Mouse (Mus musculus) skeletal muscle tissue, adult 2 months (tissue): ENCODE results near the gene Rab1a.
"Not testable (repeated sequence)": the region's sequence is repeated elsewhere in the genome, so short reads cannot be mapped to it uniquely, and the experiment has no call there.

Experiments used
- DNase-seq: peaks from one replicate; pipeline ENCODE4 v3.0.0-alpha.2; 2012; ENCODE audit warnings: low read depth, low spot score

Gene Rab1a

DNA sequence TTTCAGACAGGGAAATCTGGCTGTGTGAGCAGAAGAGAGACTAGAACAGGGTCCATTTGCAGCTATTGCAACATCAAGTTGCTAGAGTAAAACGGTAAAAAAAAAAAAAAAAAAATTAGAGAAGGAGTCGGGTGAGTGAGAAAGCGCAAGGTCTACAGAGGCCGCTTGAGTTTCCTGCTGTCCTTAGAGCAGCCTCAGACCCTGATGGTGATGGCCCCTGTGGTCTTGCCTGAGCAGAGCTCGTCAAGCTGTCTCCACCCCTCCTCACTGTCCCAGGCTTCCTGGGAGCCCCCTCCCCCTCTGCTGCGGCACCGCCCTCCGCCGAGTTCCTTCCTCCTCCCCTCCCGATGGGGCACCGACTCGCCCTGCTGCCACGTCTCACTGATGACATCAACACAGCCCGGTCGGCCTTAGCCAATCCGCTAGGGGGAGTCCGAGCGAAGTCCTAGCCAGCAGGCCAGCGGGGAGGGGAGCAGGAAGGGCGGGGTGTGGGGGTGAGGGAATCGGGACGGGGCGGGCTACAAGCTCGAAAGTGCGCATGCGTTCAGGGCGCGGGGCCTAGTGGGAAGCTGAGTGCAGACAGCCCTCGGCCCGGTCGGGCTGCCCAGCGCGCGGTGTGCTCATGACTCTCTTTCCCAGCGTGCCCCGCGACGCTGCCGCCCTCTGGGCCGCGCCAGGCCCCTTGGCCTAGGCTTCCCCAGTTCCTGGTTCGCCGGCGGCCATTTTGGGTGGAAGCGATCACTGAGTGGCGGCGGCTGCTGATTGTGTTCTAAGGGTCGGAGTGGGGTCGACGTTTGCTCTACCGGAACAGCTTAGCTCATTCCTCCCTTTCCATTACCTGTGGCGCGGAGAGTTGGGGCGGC, at the start of gene Rab1a:
Rab1a (plus strand) TSS at position 720 of the 863 bp plus-strand sequence.
- DNase-seq = peak; percentile 100

DNA sequence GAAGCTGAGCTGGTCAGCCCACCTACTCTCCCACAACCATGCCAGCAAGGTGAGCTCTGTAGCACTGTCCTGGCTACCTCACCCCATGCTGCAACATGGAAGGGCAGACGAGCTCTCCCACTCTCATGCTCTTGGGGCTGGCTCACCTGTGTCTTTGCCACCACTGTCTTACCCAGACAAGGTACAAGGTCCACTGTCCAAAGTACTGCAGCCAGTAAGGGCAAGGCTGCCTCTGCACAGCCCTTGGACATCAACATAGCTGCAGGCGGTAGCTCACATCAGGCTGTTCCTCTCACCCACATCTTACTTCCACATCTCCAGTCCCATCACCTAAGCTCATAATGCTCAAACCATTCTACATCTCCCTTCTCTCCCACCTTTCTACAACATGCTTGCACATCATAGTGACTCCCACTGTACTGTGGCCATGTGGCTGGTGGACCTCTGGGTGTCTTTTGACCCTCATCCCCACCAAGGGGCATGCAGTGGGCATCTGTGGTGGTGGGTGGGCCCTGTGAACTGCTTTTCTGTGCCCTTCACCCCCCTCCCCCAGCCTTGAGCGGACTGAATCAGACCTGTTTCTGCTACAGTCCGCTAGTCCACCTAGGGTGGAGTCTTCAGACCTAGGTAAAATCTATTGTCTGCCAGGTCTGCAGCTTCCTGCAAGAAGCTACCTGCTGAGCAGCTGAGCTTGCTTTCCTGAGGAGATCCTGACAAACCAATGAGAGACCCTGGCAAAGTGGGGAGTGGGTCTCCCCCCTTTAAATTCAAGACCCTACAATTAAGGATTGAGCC, 48.9 kb upstream of the Rab1a start:
- no peak for DNase-seq

DNA sequence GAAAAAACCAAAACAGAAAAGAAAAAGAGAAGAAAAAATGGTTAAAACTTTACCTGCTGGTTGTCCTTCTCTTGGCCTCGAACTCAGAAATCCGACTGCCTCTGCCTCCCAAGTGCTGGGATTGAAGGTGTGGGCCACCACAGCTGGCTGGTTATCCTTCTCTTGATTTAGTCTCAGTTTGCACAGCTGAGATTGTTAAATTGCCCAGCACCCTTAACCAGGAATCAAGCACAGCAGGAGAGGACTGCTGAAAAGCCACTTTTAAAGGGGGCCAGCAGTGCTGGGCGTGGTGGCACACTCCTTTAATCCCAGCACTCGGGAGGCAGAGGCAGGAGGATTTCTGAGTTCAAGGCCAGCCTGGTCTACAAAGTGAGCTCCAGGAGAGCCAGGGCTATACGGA, 47.7 kb upstream of the Rab1a start:
- not testable (repeated sequence) for DNase-seq

DNA sequence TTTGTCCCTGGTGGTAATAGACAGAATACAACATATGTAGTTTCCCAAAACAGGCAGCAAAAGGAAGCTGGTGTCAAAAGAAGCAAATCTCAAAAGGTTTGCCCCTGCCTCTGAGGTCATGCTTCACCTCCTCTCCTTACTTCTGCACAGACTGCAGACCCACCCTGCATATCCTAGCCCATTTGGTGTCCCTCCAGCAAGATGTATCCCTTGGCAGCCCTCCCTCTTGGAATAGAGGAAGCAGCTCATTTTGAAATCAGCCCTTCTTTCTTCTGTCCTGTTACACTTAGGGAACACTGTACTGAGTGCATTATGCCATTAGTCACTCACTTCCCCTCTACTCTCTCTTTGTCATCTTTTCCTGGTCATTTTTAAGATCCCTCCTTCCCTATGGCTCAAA, 42.4 kb upstream of the Rab1a start:
- DNase-seq = no peak

DNA sequence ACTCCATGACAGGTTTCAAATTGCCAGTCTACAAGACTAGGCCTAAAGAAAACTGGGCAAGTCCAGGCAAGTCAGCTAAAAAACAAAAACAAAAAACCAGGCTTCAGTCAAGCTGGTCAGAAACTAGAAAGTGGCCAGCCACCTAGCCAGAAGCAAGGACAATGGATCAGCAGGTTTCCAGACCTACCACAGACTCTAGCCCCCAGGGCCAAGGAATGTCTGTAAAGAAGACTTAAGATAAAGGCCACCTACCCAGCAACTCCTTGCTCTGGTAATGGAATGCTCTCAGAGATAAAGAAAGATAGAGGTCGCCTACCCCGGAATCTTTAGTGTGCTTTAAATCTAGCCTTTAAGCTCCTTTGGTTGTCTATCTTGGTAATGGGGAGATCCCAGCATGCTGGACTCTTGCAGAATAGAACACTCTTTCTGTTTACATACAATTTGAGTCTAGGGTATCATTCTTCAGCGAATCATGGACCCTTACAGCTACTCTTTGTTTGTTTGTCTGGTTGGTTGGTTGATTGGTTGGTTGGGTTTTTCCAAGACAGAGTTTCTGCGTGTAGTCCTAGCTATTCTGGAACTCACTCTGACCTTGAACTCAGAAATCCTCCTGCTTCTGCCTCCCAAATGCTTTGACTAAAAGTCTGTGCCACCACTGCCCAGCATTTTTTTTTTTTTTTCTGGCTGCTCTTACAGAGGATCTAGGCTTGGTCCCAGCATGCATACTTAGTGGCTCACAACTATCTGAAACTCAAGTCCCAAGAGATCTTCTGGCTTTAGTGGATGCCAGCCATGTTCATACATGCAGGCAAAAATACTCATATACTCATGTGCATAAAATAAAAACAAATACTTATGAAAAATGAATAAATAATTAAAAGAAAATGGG, 36.0 kb upstream of the Rab1a start:
- DNase-seq = no peak

DNA sequence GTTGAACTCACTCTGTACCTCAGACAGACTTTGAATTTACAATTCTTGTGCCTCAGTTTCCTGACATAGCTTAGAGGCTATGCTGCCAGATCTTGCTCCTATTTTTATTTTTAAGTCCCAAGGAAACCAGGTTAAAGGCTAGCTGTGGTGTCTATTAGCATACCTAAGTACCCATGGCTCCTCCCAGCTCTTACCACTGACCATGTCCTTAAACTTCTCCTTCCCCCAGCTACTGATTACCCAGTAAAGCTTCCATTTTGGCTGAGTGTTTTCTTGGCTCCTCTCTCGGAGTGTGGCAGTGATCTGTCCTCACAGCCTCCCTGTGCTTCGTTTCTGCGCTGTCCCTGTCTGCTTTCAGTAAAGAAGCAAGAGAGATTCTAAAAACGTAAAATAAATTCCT, 35.2 kb upstream of the Rab1a start:
- no peak for DNase-seq

DNA sequence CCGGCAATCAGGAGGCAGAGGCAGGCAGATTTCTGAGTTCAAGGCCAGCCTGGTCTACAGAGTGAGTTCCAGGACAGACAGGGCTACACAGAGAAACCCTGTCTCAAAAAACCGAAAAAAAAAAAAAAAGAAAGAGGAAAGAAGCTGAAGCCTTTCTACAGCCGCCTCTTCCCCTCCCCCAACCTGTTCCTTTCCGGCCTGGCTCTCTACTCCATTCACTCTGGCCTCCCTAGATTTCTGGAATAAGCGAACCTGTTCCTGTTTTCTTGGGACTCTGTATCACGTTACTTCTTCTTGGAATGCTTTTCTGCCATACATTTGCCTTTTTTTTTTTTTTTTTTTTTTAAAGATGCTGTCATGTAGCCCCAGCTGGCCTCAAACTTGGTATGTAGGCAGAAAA, 34.8 kb upstream of the Rab1a start:
- DNase-seq = not testable (repeated sequence)

DNA sequence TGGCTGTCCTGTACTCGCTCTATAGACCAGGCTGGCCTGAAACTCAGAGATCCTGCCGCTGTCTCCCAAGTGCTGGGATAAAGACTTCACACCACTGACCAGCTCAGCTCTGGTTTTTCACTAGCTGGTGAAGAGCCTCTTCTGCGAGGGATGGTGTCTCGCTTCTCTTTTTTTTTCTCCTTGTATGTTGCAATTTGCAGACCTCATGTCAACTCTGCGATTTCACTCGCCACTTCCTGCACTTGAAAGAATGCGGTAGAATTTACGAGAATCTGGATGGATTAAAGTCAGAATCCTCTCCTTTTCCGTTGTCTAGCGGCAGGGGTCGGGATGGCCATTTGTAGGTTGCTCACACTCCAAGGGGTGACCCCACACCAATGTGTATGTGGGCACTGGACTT, 32.3 kb upstream of the Rab1a start:
- DNase-seq = peak; percentile 24

DNA sequence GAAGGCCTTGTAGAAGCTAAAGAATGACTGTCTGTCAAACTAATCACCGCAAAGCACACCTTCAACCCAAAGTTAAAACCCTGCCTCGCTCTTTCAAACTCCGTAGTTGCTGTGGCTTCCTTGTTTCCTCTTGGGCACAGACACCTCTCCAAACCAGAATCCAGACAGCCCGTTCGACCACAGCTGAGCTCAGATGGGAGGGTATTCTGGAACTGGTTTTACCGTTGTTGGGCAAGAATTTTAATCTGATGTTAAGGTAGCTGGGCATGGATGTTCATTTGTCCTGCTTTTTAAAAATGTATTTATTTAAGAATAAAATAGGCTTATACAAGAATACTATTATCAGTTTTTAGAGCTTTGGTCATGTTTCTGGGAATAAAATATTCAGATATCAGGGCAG, 14.0 kb upstream of the Rab1a start:
- no peak for DNase-seq

DNA sequence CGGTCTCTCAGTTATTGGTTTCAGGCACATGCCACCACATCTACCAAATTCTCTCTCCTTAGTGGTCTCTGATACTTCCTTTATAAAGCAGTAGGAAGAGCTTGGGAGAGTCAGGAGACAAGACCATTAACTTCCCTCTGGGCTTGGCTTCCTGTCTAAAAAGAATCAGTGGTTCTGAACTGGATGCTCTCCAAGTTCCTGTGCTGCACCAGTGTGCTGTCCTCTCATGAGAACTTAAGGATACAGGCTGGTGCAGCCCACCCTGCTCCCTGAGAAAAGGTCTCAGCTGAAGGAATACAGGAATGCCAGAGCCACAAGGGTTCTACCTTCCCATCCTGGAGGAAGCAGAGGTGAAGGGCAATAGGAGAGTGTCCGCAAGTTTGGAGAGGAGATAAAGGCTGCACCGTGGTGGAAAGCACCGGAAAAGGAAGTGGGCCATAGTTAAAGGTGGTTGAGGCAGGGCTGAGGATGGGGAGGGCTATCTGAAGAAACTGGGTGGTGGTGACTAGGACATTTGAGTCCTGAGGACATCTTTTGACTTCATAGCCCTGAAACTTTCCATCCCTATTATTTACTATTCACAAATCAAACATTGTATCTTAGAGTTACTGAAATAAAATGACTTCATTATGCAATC, 8.0 kb upstream of the Rab1a start:
- no peak for DNase-seq

DNA sequence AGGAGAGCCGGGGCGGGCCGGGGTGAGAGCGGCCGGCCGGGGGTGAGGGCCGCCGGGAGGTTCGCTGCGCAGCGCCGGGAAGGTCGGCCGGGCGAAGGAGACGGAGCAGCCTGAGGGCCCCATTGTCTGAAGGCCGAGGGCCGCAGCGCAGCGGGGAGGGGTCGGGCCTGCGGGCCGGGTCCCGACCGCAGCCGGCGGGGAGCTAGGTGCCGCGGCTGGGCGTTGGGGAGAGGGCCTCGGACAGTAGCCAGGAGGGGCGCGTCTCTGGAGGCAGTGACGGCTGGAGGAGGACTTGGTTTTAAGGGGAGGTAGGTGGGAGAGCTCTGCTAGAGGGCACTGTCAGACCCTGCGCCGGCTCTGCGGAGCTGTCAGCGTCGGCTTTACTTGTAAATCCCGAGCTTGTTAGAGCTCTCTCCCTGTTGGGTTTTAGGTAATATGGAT, 449 bp downstream of the Rab1a start:
- peak; percentile 55 for DNase-seq

DNA sequence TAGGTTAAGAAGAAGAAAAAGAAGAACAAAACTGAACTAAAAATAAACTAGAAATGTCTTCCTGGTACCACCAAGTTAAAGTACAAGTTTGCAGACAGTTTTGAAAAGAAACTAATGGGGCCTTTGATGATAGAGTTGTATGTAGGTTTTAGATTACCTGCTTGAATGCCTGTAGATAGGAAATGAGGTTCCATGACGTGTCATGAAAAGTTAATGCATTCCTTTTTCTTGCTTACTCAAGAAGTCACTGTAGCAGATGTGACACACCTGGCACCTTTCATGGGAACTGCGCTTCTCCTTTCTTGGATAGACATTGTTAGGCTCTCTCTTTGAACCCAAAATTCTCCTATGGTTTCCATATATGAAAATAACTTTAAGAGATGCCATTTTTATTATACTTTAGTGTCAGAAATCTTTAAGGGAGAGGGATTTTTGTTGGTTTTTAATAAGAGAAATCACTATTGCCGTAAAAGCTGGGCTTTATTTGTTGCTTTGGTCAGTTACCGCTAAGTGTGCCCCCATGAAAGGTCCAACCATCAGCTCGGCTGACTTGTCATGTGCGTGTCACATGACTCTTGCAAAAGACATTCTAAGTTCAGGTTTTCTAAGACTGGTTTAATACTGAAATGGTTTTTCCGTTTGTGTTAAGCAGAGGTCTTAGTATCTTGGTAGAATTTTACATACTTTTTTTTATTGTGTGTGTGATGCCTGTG, 1.2 kb downstream of the Rab1a start:
- DNase-seq = no peak

DNA sequence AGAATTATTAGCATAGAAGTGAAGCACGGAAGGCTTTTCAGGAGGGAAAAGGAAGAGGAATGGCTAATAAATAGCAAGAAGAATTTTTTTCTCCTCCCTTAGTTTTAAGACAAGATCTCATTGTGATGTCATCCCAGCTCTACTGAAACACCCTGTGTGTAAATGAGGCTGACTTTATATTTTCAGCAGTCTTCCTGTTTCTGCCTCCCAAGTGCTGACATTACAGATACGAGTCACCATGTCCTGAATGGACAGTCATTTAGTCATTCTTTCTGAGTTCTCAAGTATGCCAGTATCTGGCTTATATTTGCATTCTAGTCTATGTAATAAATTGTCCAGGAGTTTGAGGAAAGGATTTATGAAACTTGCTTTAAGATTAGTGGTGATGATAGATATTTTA, 3.1 kb downstream of the Rab1a start:
- DNase-seq = no peak

DNA sequence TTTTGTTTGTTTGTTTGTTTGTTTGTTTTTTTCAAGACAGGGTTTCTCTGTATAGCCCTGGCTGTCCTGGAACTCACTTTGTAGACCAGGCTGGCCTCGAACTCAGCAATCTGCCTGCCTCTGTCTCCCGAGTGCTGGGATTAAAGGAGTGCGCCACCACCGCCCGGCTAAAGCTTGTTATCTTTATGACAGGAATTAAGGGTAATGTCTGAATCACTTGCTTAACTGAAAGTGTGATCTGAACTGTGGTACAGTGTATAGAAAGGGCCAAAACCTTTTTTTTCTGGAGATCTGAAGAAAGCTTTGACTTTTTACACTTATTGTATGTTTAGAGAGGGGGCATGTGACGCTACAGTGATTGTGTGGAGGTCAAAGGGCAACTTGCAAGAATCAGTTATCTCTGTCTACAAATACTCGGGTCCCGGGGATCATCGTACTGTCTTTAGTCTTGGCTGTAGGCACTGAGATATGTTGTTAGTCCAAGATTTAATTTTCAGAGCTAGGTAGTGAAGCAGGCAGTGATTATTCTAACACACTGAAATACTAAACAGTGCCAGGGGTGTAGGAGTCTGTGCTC, 3.7 kb downstream of the Rab1a start:
- no peak for DNase-seq

DNA sequence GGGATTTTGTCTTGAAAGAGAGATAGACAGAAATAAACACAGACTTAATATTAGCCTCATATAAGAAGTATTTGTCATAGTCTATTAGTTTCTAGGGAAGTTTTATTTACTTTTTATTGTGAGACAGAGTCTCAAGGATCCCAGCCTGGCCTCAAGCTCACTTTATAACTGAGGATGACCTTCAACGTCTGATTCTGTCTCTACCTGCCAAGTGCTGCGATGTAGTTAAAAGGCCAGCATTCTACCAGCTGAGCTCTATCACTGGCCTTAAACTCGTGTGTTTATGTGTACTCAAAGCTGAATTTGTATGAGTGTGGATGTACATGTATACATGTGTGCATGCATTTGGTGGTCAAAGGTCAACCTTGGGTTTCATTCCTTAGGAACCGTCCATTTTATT, 4.3 kb downstream of the Rab1a start:
- DNase-seq = no peak

DNA sequence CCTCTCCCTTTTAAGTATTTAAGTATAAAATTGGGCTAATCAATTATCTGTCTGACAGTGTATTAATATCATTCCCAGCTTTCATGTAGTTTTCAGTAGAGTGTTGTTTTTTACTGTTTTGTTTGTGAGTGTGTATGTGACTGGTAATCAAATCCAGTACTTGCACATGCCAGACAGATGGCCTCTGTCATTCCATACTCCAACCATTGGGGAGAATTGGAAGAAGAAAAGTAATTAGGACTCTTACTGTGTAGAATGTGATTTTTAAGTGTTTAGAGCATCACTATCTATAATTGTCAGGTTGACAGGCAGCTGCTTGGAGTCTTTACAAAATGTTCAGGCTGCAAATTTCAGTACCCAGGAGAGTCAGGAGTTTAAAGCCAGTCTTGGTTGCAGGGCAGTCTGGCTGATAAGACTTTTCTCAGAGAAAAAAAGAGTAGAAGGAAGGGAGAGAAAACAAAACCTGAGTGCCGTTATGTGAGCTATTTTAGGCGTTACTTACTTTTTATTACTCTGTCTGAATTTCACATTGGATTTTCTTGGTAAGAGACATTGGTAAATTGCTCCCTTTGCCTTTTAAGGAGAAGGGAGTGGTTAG, 5.5 kb downstream of the Rab1a start:
- DNase-seq = no peak

DNA sequence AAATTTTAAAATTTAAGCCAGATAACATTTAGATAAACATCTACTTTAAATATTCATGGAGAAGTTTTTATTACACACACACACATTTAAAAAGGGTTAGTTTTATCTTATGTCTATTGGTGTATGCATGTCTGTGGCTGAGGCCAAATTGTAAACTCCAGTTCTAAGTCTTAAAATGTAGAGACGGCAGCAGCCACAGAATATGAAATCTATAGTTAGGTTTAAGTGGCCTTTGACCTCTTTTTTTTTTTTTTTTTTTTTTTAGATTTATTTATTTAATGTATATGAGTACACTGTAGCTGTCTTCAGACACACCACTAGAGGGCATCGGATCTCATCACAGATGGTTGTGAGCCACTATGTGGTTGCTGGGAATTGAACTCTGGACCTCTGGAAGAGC, 6.4 kb downstream of the Rab1a start:
- DNase-seq = no peak

DNA sequence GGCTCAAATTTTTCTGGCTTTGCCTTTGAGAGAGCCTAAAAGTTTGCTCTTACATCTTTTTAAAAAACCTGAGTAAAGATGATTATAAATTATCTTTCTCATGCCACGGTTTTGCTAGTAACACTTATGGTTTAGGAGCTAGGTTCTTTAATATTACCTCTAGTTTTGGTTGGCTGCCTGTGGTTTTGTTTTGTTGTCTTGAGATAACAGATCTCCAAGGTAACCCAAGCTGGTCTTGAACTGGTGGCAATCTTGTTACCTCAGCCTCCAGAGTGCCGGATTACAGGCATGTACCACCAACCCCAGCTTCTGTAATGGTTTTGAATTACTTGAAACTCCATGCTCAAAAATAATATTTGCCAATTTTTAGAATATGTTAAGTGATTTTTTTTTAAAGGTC, 10.6 kb downstream of the Rab1a start:
- DNase-seq = no peak

DNA sequence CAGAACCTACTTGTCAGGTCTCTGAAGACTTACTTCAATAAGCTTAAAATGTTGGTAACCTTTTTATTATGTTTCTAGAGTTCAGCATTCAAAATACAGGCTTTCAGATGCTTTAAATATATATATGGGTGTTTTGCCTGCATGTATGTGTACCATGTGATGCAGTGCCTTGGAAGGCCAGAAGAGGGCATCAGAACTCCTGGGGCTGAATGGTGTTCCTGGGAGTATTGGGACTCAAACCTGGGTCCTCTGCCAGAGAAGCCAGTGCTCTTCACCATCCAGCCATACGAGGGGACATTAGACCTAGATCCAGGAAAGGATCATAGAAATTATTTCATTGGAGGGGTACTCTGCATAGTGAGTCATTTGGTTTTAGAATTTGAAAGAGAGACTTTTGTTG, 13.5 kb downstream of the Rab1a start:
- no peak for DNase-seq

DNA sequence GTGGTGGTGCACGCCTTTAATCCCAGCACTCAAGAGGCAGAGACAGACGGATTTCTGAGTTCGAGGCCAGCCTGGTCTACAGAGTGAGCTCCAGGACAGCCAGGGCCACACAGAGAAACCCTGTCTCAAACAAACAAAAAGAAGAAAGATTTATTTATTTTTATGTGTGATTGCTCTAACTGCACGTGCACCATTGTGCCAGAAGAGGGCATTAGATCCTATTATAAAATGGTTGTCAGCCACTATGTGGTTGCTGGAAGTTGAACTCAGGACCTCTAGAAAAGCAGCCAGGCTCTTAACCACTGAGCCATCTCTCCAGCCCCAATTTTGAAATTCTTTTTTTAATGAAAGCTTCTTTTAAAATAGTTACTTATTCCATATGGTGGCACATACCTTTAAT, 15.2 kb downstream of the Rab1a start:
- DNase-seq = no peak
